Mouse (Mus musculus) lung, embryonic 16.5 days (tissue): ENCODE measurements around the gene Naglu. TPM values are rescaled to one million over a fixed set of nuclear protein-coding genes. Genes with fewer than 3 reads are reported as not detected.

Experiments used
- ATAC-seq: fragments of 200-750 bp; cut with Nextera tagmentation; 2 replicates; pipeline ENCODE4 v1.8.0; 2017; ENCODE audit warnings: low read depth, mild to moderate bottlenecking, moderate library complexity
- H3K27ac ChIP-seq: fragments of 300-500 bp; sonication (generic); 2 replicates; pipeline ENCODE4 v1.5.1; 2014; ENCODE audit warnings: mild to moderate bottlenecking, control low read depth, low read length
- H3K27me3 ChIP-seq: fragments of 300-500 bp; sonication (generic); 2 replicates; pipeline ENCODE4 v1.6.1; 2014; ENCODE audit warnings: low read depth, low read length, mixed read lengths; ENCODE audit not compliant: control insufficient read depth, insufficient read depth
- H3K36me3 ChIP-seq: fragments of 300-500 bp; sonication (generic); 2 replicates; pipeline ENCODE4 v1.6.1; 2014; ENCODE audit warnings: low read length; ENCODE audit not compliant: control insufficient read depth, insufficient read depth
- H3K4me1 ChIP-seq: fragments of 300-500 bp; sonication (generic); replicated peaks from 2 replicates; pipeline ENCODE4 v1.6.1; 2014; ENCODE audit warnings: low read length, mixed read lengths; ENCODE audit not compliant: control insufficient read depth, insufficient read depth
- H3K4me2 ChIP-seq: fragments of 300-500 bp; sonication (generic); 2 replicates; pipeline ENCODE4 v1.6.1; 2014; ENCODE audit warnings: low read depth, low read length, control low read depth
- H3K4me3 ChIP-seq: fragments of 300-500 bp; sonication (generic); 2 replicates; pipeline ENCODE4 v1.5.1; 2014; ENCODE audit warnings: mild to moderate bottlenecking, low read length, control low read depth
- H3K9ac ChIP-seq: fragments of 300-500 bp; sonication (generic); 2 replicates; pipeline ENCODE4 v1.6.1; 2014; ENCODE audit warnings: low read length, control low read depth
- H3K9me3 ChIP-seq: fragments of 300-500 bp; sonication (generic); 2 replicates; pipeline ENCODE4 v1.6.1; 2016; ENCODE audit warnings: low read length; ENCODE audit not compliant: control insufficient read depth
- WGBS: fragments of 180-500 bp; shearing (Covaris S2); extraction: QIAGEN DNeasy Blood & Tissue Kit; methylation state at CpG from one replicate; pipeline ENCODE4 v1.1.7; 2014; 5-methylcytosine and 5-hydroxymethylcytosine counted together
- polyA plus RNA-seq: library from polyadenylated mRNA; unstranded; fragments of >200 nt; fragmentation: Nextera tagmentation; extraction: Ambion mirVana; gene quantifications from 2 replicates; pipeline ENCODE4 v1.2.1, GENCODE M21; 2015

The Naglu gene
- polyA plus RNA-seq, 1 experiment from 2014 or later = 20.6 TPM

GRCm38 (mm10) chr11:101085617-101086322, 16.0 kb downstream of the Naglu start:
- peaks cover 6% of the 10 kb centered on the region for H3K27me3 ChIP-seq
- H3K9ac ChIP-seq = 0 out of 2 replicates have a peak overlapping the region, but pooled peaks have one; percentile 35
- peaks cover 28% of the 10 kb centered on the region for H3K4me1 ChIP-seq
- no peaks in the 10 kb centered on the region for H3K9me3 ChIP-seq
- 87% methylated on average over 18 of the region's 18 CpGs for WGBS
- no peak overlapping the region for H3K27ac ChIP-seq
- no peak overlapping the region for H3K4me3 ChIP-seq
- peaks cover 12% of the 10 kb centered on the region for H3K36me3 ChIP-seq
- H3K4me2 ChIP-seq = no peak overlapping the region
- no peak for ATAC-seq

- Histone ChIP-seq H3K27me3 (peaks cover 2% of the 10 kb centered on the region), H3K36me3 (peaks cover 17% of the 10 kb centered on the region), H3K27ac (peak overlapping the region; percentile 89; the same call in 1 of the 2 replicates), H3K9me3 (no peaks in the 10 kb centered on the region), H3K9ac (peak overlapping the region; percentile 92), H3K4me1 (peaks cover 28% of the 10 kb centered on the region), H3K4me2 (peak overlapping the region; percentile 95), H3K4me3 (no peak overlapping the region; the same call in 1 of the 2 replicates)
- ATAC-seq = no peak
- 71% methylated on average over 6 of the region's 6 CpGs for WGBS
Observed at GRCm38 (mm10) chr11:101086323-101086674, 16.5 kb downstream of the Naglu start.

- Histone ChIP-seq H3K4me3 (peak within 1 kb of the TSS; percentile 88), H3K9me3 (no peaks in the 10 kb centered on the region), H3K27me3 (no peaks in the 10 kb centered on the region), H3K27ac (peak within 1 kb of the TSS; percentile 89), H3K4me1 (peaks cover 24% of the 10 kb centered on the region), H3K36me3 (peaks cover 23% of the 10 kb centered on the region), H3K9ac (peak within 1 kb of the TSS; percentile 92), H3K4me2 (peak within 1 kb of the TSS; percentile 95)
- peak; percentile 85 for ATAC-seq
- 1% methylated on average over 52 of the region's 52 CpGs for WGBS
Observed at GRCm38 (mm10) chr11:101086756-101087681, 17.2 kb downstream of the Naglu start, which contains the start of gene Mlx. TSS of gene Mlx (plus strand) at chr11:101087277.

- 7% methylated on average over 8 of the region's 8 CpGs for WGBS
- peaks cover 28% of the 10 kb centered on the region for H3K36me3 ChIP-seq
- H3K27me3 ChIP-seq = no peaks in the 10 kb centered on the region
Observed at GRCm38 (mm10) chr11:101087682-101088055, 17.9 kb downstream of the Naglu start.

GRCm38 (mm10) chr11:101089931-101090330, 20.1 kb downstream of the Naglu start:
- 89% methylated on average over 1 of the region's 1 CpGs for WGBS
- H3K4me1 ChIP-seq = peaks cover 28% of the 10 kb centered on the region
- H3K9ac ChIP-seq = no peak overlapping the region
- H3K9me3 ChIP-seq = no peaks in the 10 kb centered on the region
- H3K27ac ChIP-seq = no peak overlapping the region
- ATAC-seq = no peak
- peaks cover 34% of the 10 kb centered on the region for H3K36me3 ChIP-seq
- no peak overlapping the region for H3K4me3 ChIP-seq
- H3K27me3 ChIP-seq = no peaks in the 10 kb centered on the region
- H3K4me2 ChIP-seq = no peak overlapping the region

More at GRCm38 (mm10) chr11:101087682-101088055, 17.9 kb downstream of the Naglu start:
- Histone ChIP-seq H3K4me2 (peak overlapping the region; percentile 95), H3K9me3 (no peaks in the 10 kb centered on the region), H3K27ac (peak overlapping the region; percentile 89), H3K4me3 (peak overlapping the region; percentile 88), H3K4me1 (peaks cover 24% of the 10 kb centered on the region), H3K9ac (peak overlapping the region; percentile 92)
- no peak; the same call in 1 of the 2 replicates for ATAC-seq

GRCm38 (mm10) chr11:101094930-101095313, 25.1 kb downstream of the Naglu start:
- Histone ChIP-seq H3K36me3 (peaks cover 48% of the 10 kb centered on the region), H3K27me3 (no peaks in the 10 kb centered on the region), H3K9me3 (no peaks in the 10 kb centered on the region), H3K4me1 (peaks cover 11% of the 10 kb centered on the region; the same call in 1 of the 2 replicates), H3K27ac (peak overlapping the region; percentile 25; the same call in 1 of the 2 replicates), H3K4me3 (peak overlapping the region; percentile 85), H3K9ac (peak overlapping the region; percentile 82), H3K4me2 (peak overlapping the region; percentile 89)
- WGBS = under 1% methylated on average over 18 of the region's 18 CpGs
- ATAC-seq = peak; percentile 29

GRCm38 (mm10) chr11:101095314-101096024, 25.7 kb downstream of the Naglu start, which contains the start of gene Psmc3ip:
TSS of gene Psmc3ip (minus strand) at chr11:101095436.
- WGBS = under 1% methylated on average over 43 of the region's 43 CpGs
- no peaks in the 10 kb centered on the region for H3K9me3 ChIP-seq
- H3K4me3 ChIP-seq = peak within 1 kb of the TSS; percentile 85
- peak; percentile 98 for ATAC-seq
- H3K4me1 ChIP-seq = peaks cover 11% of the 10 kb centered on the region; the same call in 1 of the 2 replicates
- H3K27ac ChIP-seq = peak within 1 kb of the TSS; percentile 95
- H3K36me3 ChIP-seq = peaks cover 46% of the 10 kb centered on the region
- peak within 1 kb of the TSS; percentile 89 for H3K4me2 ChIP-seq
- no peaks in the 10 kb centered on the region for H3K27me3 ChIP-seq
- peak within 1 kb of the TSS; percentile 82 for H3K9ac ChIP-seq

GRCm38 (mm10) chr11:101098231-101098630, 28.4 kb downstream of the Naglu start:
- Histone ChIP-seq H3K4me1 (peaks cover 11% of the 10 kb centered on the region; the same call in 1 of the 2 replicates), H3K4me2 (no peak overlapping the region), H3K4me3 (no peak overlapping the region), H3K9me3 (no peaks in the 10 kb centered on the region), H3K36me3 (peaks cover 35% of the 10 kb centered on the region), H3K27me3 (no peaks in the 10 kb centered on the region), H3K9ac (no peak overlapping the region), H3K27ac (no peak overlapping the region)
- ATAC-seq = no peak
- 88% methylated on average over 8 of the region's 8 CpGs for WGBS
